Mouse (Mus musculus) MN1 (cell line): ENCODE measurements at regions not wholly inside any gene's neighbourhood (a gene's known extent, or its start where the extent isn't known, plus 50 kb on each side); places are given as distances from the start of the nearest gene placed in this dataset.

Experiments
- DNase-seq: peaks from one replicate; pipeline ENCODE4 v3.0.0-alpha.2; 2016; ENCODE audit warnings: low spot score

DNA sequence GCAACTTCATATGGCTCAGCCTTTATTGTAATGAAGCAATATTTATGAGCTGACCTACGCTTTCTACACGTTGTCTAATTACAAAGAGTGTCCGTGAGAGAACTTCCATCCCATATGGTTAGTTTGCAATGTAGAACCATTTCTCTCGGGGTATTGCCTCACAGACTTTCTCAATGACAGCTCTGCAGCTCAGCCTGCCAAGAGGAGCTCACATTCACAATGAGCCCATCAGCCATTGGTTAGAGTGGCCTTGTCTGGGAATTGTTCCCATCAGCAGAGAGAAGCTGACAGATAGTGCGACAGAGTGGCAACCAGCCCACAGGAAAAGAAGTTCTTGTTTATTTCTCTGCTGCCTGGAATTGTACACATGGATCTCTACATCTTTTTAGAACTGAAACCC, 409.7 kb downstream of the Zfp704 start:
- no peak for DNase-seq

DNA sequence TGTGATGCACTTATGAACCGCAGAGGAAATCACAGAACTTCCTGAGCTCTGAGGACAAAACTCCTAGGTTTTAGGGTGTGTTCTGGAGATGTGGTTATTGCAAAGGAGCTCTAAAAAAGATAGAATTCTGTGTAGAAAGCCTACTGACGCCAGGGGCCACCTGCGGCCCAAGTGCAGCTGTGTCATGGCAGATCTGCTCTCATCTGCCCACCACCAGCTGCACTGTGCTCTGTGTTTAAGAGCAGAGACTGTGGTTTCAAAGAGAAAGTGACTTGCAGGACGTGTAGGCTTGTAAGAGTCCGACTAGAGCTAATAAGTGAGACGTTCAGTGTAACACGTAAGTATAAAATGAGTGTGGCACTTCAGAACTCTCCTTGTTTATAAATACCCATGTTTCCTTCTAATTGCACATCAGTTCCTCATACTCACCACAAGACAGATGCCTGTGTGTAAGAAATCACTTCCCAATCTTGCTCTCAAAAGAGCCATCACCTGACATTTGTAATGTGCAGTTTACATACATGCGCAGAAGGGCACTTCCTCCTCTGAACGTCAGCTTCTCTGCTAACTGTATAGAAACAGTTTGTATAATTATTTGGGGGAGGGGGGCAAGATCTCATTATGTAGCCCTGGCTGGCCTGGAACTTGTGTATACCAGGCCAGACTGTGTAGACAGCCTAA, 411.1 kb downstream of the Zfp704 start:
- no peak for DNase-seq

DNA sequence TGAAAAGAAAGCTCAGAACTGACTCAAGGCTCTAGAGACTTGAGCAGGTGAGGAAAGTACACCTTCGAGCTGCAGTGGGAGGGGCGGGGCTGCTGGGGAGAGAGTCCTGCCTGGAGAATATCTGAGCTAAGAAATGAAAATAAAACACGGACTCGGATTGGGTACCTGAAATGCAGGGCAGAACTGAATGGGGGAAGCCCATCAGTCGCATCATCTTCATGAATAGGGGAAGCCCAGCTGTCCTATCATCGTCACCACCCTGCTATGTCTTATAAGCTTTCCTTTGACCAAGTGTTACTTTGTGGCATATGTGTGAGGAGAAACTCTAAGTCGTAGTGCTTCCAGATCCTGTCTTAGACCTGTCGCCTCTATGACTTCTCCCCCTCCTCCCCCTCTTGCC, 414.1 kb downstream of the Zfp704 start:
- DNase-seq: no peak

DNA sequence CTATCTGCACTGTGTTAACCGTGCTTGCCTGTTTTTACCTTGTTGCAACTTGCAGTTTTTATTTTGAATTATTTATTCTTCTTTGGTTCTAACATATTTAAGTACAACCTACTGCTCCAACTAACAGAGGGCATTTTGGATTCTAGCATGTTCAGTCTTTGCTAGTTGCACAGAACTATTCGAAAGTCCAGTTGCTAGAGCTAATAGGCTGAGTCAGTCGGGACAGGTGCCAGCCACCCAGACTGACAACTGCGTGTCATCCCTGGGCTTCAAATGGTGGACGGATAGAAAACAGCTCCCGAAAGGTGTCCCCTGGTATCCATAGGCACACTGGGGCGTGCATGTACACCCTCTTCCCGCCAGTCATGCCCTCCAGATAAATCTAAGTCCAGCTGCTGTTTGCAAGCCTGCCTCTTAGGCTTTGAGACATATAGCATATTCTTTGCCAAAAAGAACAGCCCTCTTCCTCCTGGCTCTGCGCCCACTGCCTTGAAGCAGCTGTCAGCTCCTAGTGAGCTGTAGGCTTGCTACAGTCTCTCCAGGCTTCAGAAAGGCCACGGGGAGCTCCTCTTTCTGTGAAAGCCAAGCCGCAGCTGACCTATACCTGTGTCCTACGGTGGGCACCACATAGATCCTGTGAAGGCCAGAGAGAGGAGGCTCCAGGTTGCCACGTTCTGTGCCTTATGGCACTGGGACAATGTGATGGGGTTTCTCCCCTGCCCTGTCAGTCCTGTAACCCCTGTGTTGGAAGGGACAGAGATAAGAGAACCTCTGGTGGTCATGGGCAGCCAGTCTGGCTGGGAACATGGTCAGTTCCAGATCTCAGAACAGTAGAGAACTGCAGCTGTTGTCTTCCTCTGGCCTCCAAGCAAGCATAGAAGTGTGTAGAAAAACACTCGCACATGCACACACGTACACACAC, 420.3 kb downstream of the Zfp704 start:
- peak; percentile 71 for DNase-seq

DNA sequence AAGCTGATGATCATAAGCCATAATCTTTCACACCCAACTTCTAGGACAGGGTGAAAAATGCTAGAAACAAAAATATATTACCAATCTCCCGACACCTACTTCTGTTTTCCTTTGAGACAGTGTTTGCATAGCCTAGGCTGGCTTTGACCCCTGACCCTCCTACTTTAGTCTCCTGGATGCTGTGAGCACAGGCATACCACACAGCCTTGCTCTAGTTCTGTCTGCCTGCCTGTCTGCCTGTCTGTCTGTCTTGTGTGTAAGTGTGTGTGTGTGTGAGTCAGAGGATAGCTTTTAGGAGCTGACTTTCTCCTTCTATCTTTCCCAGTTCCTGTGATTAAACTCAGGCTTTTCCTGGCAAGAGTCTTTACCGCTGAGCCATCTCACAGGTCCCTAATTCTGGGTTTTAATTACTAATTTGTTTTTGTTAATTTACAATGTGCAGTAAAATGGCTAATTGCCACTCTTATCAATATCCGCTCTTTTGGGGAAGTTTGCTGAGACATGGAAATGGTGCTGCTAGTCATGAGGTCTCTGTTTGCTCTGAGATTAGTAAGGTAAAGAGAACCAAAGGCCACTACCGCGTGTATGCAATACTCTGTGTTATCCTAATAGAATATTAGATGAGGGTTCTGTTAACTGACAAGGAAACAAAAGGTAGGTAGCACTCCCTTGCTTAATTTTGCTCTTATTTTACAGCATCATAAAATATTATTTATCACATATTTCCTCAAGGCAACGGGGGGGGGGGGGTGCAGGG, 423.3 kb downstream of the Zfp704 start:
- no peak for DNase-seq

DNA sequence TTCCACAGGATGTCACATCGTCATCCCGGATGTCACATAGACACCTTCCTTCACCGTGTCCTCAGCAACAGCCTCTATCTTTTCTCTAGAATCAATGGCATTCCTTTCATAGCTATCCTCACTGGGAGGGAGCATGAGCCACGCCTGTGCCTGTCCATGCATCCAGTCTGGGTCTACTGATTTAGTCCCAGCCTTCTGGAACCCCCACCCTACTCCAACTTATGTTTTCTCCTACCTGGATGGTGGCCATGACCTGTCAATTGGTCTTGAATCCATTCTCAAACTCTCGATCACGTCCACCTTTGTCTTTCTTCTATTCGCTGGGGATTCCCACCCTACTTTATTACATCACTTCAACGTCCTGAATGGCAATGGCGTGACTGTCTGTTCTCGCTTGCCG, 428.3 kb downstream of the Zfp704 start:
- DNase-seq: no peak

DNA sequence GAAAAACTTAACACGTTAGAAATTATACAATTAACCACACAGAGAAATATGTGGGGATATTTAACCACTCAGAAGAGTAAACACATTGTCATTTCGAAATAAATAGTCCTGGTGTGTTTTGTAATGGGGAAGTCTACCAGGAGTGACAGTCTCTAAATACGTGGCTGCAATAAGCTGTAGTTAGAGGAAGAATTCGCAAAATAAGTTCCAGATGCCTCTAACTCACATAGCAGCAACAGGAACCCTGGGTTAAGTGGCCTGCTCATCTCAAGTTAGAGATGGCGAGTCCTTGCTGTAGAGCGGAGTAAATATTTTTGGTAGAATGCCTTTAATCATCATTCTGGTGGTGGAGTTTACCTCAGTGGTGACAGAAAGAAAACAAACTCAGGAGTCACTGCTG, 430.2 kb downstream of the Zfp704 start:
- DNase-seq: no peak

DNA sequence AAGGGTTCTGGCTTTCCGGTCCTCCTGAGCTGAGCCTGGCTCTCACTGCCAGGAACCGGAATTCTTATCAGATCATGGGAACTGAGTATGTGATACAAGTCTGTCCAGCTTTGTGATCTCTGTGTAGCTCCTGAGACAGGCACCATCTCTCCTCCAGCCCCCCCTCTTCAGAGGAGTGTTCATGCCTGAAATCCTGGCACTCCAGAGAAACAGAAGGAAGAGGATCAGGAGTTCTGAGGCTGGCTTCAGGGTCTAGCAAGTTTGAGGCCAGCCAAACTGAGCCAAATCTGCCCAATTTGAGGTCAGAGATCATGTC, 435.4 kb downstream of the Zfp704 start:
- peak; percentile 55 for DNase-seq

DNA sequence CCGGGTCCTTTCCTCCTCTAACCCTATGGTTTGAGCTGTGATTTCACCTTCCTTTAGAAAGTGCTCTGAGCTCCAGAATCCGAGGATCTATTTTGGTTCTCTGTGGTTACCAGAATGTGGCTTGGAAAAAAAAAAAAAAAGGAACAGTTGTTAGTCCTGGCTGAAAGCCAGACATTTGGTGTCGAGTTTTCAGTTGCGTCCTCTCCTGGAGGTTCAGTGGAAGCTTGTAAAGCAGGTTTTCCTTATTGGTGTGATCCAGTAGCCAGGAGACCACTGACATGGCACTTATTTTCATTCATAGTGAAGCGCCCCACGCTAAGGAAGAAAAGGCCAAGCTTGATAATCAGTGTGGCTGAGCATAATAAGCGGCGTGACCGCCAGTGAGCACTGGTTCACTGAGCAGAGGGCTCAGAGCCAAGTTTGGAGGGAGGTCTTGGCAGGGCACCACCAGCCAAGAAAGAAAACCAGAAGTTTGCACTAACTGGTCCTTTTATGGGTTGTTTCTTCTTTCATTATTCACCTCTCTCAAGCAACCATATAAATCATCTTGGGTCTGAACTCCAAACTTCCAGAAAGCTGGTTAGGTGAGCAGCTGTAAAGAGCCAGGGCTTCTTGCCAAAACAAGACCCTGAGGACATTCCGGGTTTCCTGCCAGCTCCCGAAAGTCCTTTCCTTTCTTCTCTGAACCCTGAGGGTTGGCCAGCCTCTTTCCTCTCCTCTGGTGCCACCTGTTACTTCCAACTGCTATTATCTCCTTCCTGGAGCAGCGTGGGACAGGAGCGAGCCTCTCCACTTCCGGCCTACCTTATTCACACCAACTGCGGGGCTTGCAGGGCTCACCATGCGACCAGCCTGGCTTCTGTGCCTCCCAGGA, 436.0 kb downstream of the Zfp704 start:
- DNase-seq: peak; percentile 76

DNA sequence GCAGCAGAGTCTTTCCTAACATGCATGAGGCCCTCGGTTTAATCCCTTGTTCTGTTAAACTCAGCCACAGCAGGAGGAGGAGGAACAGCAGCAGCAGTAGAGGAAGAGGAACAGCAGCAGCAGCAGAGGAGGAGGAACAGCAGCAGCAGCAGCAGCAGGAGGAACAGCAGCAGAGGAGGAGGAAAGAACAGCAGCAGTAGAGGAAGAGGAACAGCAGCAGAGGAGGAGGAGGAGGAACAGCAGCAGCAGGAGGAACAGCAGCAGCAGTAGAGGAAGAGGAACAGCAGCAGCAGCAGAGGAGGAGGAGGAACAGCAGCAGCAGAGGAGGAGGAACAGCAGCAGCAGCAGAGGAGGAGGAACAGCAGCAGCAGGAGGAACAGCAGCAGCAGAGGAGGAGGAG, 437.9 kb downstream of the Zfp704 start:
- DNase-seq: no peak

DNA sequence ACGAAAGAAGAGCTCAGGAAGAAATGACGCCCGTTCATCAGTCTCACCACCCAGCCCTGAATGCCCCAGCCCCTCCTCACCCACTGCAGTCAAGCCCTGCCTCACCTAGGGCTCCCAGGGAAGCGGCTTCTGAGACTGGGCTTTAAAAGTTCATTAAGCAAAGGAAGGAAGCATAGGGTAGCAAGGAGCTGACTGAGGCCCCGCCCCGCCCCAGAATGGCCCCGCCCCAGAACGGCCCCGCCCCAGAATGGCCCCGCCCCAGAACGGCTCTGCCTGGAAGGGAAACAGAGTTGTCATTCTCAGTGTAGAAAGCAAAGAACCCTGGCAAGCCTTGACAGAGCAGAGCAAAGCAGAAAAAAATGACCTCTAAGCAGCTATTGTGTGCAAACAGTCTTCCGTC, 440.9 kb downstream of the Zfp704 start:
- no peak for DNase-seq

DNA sequence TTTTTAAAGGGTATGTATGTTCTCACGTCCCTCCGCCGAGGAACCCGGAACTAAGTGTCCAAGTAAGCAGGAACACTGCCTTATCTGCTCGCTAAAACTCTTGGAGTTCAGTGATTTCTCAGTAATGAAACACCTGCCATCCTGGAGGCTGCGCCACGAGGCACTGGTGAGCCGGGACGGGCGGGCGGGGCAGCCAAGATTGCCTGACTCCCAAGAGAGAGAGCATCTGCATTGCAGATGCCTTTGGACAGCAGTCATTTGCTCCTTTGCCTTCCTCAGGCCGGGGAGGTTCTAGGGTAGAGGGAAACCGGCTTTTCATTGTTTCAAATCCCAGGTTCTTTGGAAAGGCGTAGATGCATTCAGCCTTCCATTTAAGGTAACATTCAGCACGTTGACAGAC, 450.8 kb downstream of the Zfp704 start:
- DNase-seq: no peak

DNA sequence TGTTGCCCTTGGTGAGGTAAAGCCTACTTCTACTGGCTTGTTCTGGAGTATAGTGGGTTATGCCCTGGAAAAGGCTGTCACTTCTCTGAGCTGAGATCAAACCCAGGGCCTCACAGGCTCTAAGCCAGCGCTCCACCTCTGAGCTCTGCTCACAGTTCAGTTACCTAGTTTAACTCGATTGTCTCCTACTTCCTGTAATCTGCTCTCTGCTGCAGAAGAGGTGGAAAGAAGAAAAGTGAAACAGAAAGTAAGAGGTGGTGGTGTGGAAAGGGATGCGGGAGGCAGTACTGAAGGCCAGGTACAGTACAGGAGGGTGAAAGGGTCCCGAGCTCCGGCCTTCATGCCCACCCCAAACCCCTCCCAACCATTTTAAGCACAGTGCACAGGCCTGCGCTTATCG, 455.7 kb downstream of the Zfp704 start:
- peak; percentile 32 for DNase-seq

DNA sequence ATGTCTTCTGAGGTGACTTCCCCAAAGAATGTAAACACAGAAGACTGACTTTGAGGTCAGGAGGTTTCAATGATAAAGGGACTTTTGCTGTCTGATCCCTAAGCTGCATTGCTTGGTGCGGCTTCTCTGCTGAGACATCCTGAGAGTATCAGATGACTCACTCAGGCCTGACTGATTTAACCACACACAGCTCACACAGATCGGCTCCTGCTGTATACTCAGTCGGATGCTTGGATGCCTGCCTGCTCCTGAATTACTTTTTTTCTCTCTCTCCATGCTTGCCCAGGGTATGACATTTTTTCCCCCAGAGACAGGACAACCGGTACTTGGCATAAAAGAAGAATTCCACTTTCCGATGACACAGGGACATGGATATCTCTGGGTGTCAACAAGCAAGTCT, 456.2 kb downstream of the Zfp704 start:
- DNase-seq: peak; percentile 40

DNA sequence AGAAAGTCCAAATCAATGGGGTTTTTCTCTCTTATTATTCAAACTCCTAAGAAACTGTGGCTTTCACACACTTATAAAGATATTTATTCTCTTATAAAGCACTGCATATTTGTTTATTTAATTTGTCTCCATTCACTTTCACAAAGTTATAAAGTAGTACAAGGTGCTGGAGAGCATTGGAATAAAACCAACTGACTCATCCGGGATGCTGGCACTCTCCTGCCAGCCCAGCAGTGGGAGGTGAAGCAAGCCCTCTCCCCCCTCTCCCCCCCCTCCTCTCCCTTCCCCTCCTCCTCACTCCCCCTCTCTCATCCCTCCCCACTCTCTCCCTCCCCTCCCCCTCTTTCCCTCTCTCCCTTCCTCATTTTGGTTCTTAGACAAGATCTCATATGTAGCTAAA, 457.6 kb downstream of the Zfp704 start:
- no peak for DNase-seq

DNA sequence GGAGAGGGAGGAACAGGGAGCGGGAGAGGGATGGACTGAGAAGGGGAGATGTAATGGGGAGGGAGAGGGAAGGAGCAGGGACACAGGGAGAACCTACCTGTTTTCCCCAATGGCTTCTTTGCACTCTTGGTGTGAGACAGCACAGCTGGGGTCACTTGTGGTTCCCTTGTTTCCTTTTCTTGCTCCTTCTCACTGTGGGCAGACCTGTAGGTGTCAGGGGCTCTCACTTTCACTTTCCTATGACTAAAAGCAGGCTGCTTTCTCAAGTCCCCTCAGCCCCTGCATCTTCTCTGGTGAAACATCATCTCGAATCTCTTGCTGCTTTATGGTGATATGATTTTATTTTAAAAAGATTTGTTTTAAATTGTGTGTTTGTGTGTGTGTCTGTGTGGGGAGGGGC, 458.3 kb downstream of the Zfp704 start:
- no peak for DNase-seq

DNA sequence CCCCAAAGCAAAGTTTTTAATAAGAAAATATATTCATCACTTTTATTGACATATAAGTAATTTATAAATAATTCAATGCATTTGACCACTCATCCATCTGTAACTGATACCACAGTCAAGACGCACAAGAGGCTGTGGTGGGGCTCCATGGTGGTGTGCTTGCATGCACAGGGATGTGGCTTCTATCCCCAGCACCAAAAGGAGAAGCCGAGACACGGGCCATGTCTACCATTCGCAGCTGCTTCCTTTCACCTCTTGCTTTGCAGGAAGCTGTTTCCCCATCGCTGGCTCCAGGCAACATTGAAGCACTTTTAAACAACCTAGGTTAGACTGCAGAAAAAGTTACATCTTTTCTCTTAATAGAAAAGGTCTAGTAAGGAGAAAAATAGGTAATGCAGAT, 461.3 kb downstream of the Zfp704 start:
- DNase-seq: no peak

DNA sequence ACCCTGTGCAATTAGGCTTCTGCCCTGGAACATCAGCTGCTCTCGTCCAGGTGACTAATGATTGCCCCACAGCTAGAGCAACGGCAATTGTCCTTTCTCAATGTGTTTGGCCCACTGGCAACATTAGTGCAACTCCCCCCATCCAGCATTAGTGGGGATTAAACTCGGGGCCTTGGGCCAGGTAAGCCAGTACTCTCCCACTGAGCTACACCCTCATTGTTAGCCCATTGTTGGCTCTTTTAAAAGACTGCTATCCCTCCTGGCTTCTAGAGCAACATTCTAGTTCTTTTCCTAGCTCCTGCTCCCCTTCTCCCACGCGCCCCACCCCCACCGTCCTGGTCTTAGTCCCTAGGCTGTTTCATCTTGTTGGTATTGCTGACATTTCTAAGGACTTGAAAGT, 463.4 kb downstream of the Zfp704 start:
- no peak for DNase-seq

DNA sequence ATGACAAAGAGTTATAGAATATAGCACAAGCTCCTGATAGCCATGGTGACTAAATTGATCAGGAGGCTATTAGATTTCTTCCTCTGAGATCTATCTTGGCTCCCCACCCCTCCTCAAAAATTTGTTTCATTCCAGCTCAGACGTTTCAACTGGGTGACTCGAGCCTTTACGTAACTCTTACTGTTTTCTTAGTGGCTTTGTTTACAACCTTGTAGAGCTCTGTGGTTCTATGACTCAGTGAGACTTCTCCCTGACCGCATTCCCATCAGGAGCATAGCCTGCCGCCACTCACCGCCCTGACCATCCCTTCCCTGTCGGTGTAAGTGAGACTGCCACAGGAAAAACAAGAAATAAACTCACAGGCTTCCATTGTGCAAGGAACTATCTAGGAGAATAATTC, 464.3 kb downstream of the Zfp704 start:
- DNase-seq: no peak

DNA sequence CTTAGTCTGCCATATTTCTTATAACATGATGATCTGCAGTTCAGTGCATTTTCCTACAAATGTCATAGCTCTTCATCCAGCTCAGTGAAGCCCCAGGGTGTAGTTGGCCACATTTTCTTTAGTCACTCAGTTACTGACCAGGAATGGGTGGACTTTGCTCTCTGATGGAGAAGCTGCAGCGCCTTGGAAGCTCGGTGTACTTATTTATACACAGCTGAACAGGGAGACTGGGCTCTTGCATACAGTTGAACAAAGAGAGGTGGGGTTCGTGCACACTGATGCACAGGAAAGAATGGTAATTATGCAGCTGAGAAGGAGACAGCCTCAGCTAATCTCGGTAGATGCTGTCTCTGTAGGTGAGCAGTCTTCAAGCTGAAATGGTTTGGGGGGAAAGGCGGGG, 468.0 kb downstream of the Zfp704 start:
- no peak for DNase-seq

DNA sequence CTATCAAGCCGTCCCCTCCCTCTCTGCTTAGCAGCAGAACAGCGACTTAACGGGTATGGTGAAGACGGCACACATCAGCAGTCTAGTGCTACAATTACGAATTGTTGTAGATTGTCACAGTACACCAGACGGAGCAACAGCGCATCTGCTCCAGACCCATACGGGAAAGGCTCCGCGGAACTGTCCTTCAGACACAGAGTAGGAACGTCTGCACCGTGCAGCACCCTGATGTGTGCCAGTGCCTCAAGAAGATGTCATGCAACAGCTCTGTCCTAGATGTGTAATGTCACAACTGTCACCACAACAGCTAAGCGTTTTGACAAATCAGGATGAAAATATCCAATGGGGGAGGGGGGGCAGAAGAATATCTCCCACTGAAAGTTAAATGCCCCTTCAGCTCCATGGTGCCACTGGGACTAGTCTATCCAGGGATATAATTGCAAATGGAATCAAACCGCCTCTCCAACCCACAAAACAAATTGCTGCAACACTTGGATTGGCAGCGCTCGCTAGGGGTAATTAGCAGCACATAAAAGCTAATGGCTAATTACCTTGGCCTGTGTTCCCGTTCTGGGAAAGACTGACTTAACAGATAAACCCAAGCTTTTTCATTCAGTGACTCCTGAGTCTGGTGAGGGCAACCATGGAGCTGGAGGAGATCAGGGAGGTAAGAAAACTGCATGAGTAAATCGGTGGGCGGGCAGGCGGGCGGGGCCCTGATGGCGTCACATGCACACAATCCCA, 472.6 kb downstream of the Zfp704 start:
- DNase-seq: peak; percentile 22
